In genomic region chr3:106187991-106188390, GRCm38 (mm10) we compare ENCODE assay signal across 31 mouse cellular contexts. TPM values are rescaled to one million over a fixed set of nuclear protein-coding genes. Genes with fewer than 3 reads are reported as not detected.
DNase-seq lines count a peak whose midpoint lies in the region; ATAC-seq and TF ChIP-seq lines count a peak whose summit lies in the region.
"Had no signal": no experiment of that assay in that cellular context is flagged by ENCODE, and none has a peak within 500 bp of the region (broad histone marks: within the 10 kb centered on the region; RNA-seq: fewer than 3 reads in every experiment).

No protein-coding gene starts in this region.

- no peaks in the 10 kb centered on the region; the same call in 1 of the 2 replicates for H3K9me3 ChIP-seq in forebrain, embryonic 11.5 days (ENCODE audit: control insufficient read depth, low read length)
- peaks cover 42% of the 10 kb centered on the region for H3K9me3 ChIP-seq in forebrain, embryonic 10.5 days
- H3K9me3 ChIP-seq in heart, postnatal 0 days (replicated peaks; ENCODE audit: control insufficient read depth, low read length), result peaks cover 24% of the 10 kb centered on the region
- peaks cover 21% of the 10 kb centered on the region for H3K9me3 ChIP-seq in kidney, embryonic 15.5 days (replicated peaks)
- H3K9me3 ChIP-seq in midbrain, embryonic 12.5 days, result peaks cover 7% of the 10 kb centered on the region
- H3K9me3 ChIP-seq in midbrain, postnatal 0 days (ENCODE audit: low read length), result peaks cover 6% of the 10 kb centered on the region; the same call in 1 of the 2 replicates

- 84% methylated on average over 2 of the region's 2 CpGs for WGBS in forebrain, embryonic 11.5 days
- 83% methylated on average over 2 of the region's 2 CpGs for WGBS in forebrain, embryonic 10.5 days
- 56% methylated on average over 2 of the region's 2 CpGs for WGBS in heart, postnatal 0 days
- WGBS in kidney, embryonic 15.5 days, result 75% methylated on average over 2 of the region's 2 CpGs
- WGBS in midbrain, embryonic 12.5 days, result 77% methylated on average over 2 of the region's 2 CpGs
- WGBS in midbrain, postnatal 0 days, result 84% methylated on average over 2 of the region's 2 CpGs

- no peak overlapping the region for H3K4me3 ChIP-seq in forebrain, embryonic 11.5 days (ENCODE audit: low read depth, low read length)
- no peak overlapping the region for H3K4me3 ChIP-seq in forebrain, embryonic 10.5 days
- no peak overlapping the region for H3K4me3 ChIP-seq in heart, postnatal 0 days (ENCODE audit: low read depth, low read length)
- H3K4me3 ChIP-seq in kidney, embryonic 15.5 days (replicated peaks), result no peak overlapping the region
- no peak overlapping the region for H3K4me3 ChIP-seq in midbrain, embryonic 12.5 days
- no peak overlapping the region for H3K4me3 ChIP-seq in midbrain, postnatal 0 days (ENCODE audit: low read depth, low read length)
- H3K4me3 ChIP-seq: embryonic facial prominence, embryonic 12.5 days; erythroblast, embryonic 14.5 days; heart, adult 2 months; left cerebral cortex, adult 2 months; midbrain, embryonic 10.5 days; myocyte; neural tube, embryonic 15.5 days had no signal

- no peak for DNase-seq in forebrain, embryonic 11.5 days (ENCODE audit: low spot score)
- DNase-seq in forebrain, embryonic 10.5 days (ENCODE audit: extremely low spot score, low spot score), result no peak
- DNase-seq in heart, postnatal 0 days (ENCODE audit: low spot score), result no peak
- no peak for DNase-seq in heart, postnatal 14 days
- DNase-seq in kidney, adult 8-10 months, result no peak
- DNase-seq in midbrain, postnatal 0 days (ENCODE audit: low spot score), result no peak
- DNase-seq: adrenal gland, postnatal 10 days; cerebellum, adult 18-20 months; cerebellum, postnatal 14 days; gastrocnemius, postnatal 25 days; heart, adult 2 months; heart, postnatal 10 days; kidney, adult 9 months; lung, adult 18-20 months; lung, postnatal 10 days; right cerebral cortex, adult 18-20 months; thymus, adult 2 months; thymus, postnatal 4 days had no signal

- no peak for TF ChIP-seq EP300 in heart, postnatal 0 days (IDR thresholded peaks at IDR 0.05; ENCODE audit: low read depth)

- TF ChIP-seq CTCF in heart, postnatal 0 days (IDR thresholded peaks at IDR 0.05; ENCODE audit: low read depth), result no peak
- TF ChIP-seq CTCF in midbrain, postnatal 0 days (IDR thresholded peaks at IDR 0.05), result no peak

- peak; percentile 44; the same call in 1 of the 2 replicates for ATAC-seq in forebrain, embryonic 11.5 days (replicated peaks; ENCODE audit: low FRiP score)
- peak; percentile 20; the same call in 1 of the 2 replicates for ATAC-seq in heart, postnatal 0 days (ENCODE audit: insufficient read depth, low read depth)
- 0 out of 2 replicates have a peak, but pooled peaks have one; percentile 25 for ATAC-seq in kidney, embryonic 15.5 days (replicated peaks; ENCODE audit: low FRiP score)
- ATAC-seq in midbrain, embryonic 12.5 days (ENCODE audit: low FRiP score, low read depth), result peak; percentile 52; the same call in 1 of the 2 replicates
- no peak for ATAC-seq in midbrain, postnatal 0 days (ENCODE audit: low FRiP score)
- ATAC-seq: inflammation-experienced regulatory T-cells, adult 6 months had no signal

- H3K27ac ChIP-seq in forebrain, embryonic 11.5 days (ENCODE audit: low read depth, low read length), result no peak overlapping the region
- no peak overlapping the region for H3K27ac ChIP-seq in forebrain, embryonic 10.5 days
- H3K27ac ChIP-seq in heart, postnatal 0 days (ENCODE audit: low read depth), result no peak overlapping the region
- no peak overlapping the region for H3K27ac ChIP-seq in kidney, embryonic 15.5 days
- no peak overlapping the region for H3K27ac ChIP-seq in midbrain, embryonic 12.5 days (replicated peaks)
- no peak overlapping the region for H3K27ac ChIP-seq in midbrain, postnatal 0 days (ENCODE audit: low read depth, low read length)
- H3K27ac ChIP-seq: embryonic facial prominence, embryonic 12.5 days; heart, adult 2 months; left cerebral cortex, adult 2 months; midbrain, embryonic 10.5 days; neural tube, embryonic 15.5 days had no signal

- no peak overlapping the region for H3K9ac ChIP-seq in forebrain, embryonic 11.5 days (ENCODE audit: low read length)
- no peak overlapping the region for H3K9ac ChIP-seq in heart, postnatal 0 days (replicated peaks; ENCODE audit: low read depth, low read length)
- H3K9ac ChIP-seq in kidney, embryonic 15.5 days, result no peak overlapping the region
- H3K9ac ChIP-seq in midbrain, embryonic 12.5 days (replicated peaks), result no peak overlapping the region
- H3K9ac ChIP-seq in midbrain, postnatal 0 days (replicated peaks; ENCODE audit: low read length, poor library complexity, severe bottlenecking), result no peak overlapping the region
- H3K9ac ChIP-seq: embryonic facial prominence, embryonic 12.5 days; neural tube, embryonic 15.5 days had no signal

- intact Hi-C loops in heart, postnatal 14 days (cut with DNase I), result no loop called here

- no peaks in the 10 kb centered on the region for H3K27me3 ChIP-seq in forebrain, embryonic 11.5 days (ENCODE audit: control insufficient read depth, insufficient read depth, low read length)
- no peaks in the 10 kb centered on the region for H3K27me3 ChIP-seq in forebrain, embryonic 10.5 days (ENCODE audit: poor library complexity, severe bottlenecking)
- no peaks in the 10 kb centered on the region for H3K27me3 ChIP-seq in heart, postnatal 0 days (ENCODE audit: control insufficient read depth, insufficient read depth, low read length)
- H3K27me3 ChIP-seq in kidney, embryonic 15.5 days, result no peaks in the 10 kb centered on the region
- H3K27me3 ChIP-seq in midbrain, embryonic 12.5 days, result no peaks in the 10 kb centered on the region
- H3K27me3 ChIP-seq in midbrain, postnatal 0 days (ENCODE audit: insufficient read depth, low read length), result no peaks in the 10 kb centered on the region
- H3K27me3 ChIP-seq: embryonic facial prominence, embryonic 12.5 days; neural tube, embryonic 15.5 days had no signal

- H3K36me3 ChIP-seq in forebrain, embryonic 11.5 days (ENCODE audit: control insufficient read depth, insufficient read depth, low read length), result no peaks in the 10 kb centered on the region
- H3K36me3 ChIP-seq in forebrain, embryonic 10.5 days (replicated peaks), result no peaks in the 10 kb centered on the region
- no peaks in the 10 kb centered on the region for H3K36me3 ChIP-seq in heart, postnatal 0 days (replicated peaks; ENCODE audit: control insufficient read depth, insufficient read depth, low read length)
- no peaks in the 10 kb centered on the region for H3K36me3 ChIP-seq in kidney, embryonic 15.5 days
- H3K36me3 ChIP-seq in midbrain, embryonic 12.5 days, result no peaks in the 10 kb centered on the region
- H3K36me3 ChIP-seq in midbrain, postnatal 0 days (ENCODE audit: insufficient read depth, low read length), result no peaks in the 10 kb centered on the region
- H3K36me3 ChIP-seq: embryonic facial prominence, embryonic 12.5 days; midbrain, embryonic 10.5 days; neural tube, embryonic 15.5 days had no signal

- no peaks in the 10 kb centered on the region for H3K4me1 ChIP-seq in forebrain, embryonic 11.5 days (replicated peaks; ENCODE audit: control insufficient read depth, insufficient read depth, low read length)
- no peaks in the 10 kb centered on the region for H3K4me1 ChIP-seq in forebrain, embryonic 10.5 days
- no peaks in the 10 kb centered on the region for H3K4me1 ChIP-seq in heart, postnatal 0 days (ENCODE audit: control insufficient read depth, insufficient read depth)
- H3K4me1 ChIP-seq in kidney, embryonic 15.5 days, result no peaks in the 10 kb centered on the region
- no peaks in the 10 kb centered on the region for H3K4me1 ChIP-seq in midbrain, embryonic 12.5 days
- H3K4me1 ChIP-seq in midbrain, postnatal 0 days (ENCODE audit: insufficient read depth, low read length), result no peaks in the 10 kb centered on the region
- H3K4me1 ChIP-seq: embryonic facial prominence, embryonic 12.5 days; midbrain, embryonic 10.5 days; neural tube, embryonic 15.5 days had no signal

- H3K4me2 ChIP-seq in forebrain, embryonic 11.5 days (ENCODE audit: low read depth, low read length, severe bottlenecking), result no peak overlapping the region
- no peak overlapping the region for H3K4me2 ChIP-seq in heart, postnatal 0 days (ENCODE audit: low read depth, low read length)
- H3K4me2 ChIP-seq in kidney, embryonic 15.5 days, result no peak overlapping the region
- H3K4me2 ChIP-seq in midbrain, embryonic 12.5 days (replicated peaks), result no peak overlapping the region
- no peak overlapping the region for H3K4me2 ChIP-seq in midbrain, postnatal 0 days (ENCODE audit: low read depth, low read length, poor library complexity, severe bottlenecking)
- H3K4me2 ChIP-seq: embryonic facial prominence, embryonic 12.5 days; neural tube, embryonic 15.5 days had no signal

RNA-seq across cellular contexts. Expression of gene Chil3, which starts 20.6 kb away (rescaled TPM):
- polyA plus RNA-seq in forebrain, embryonic 11.5 days (2014; fragmentation: Nextera tagmentation; extraction: Ambion mirVana), result not detected in 2 replicates
- polyA plus RNA-seq in forebrain, embryonic 10.5 days (2016; fragmentation: Nextera tagmentation; extraction: Ambion mirVana), result not detected in 2 replicates
- 0.31 and 1.9 TPM in 2 replicates for total RNA-seq in heart, postnatal 0 days (2014; rRNA removed; ENCODE audit: low replicate concordance)
- polyA plus RNA-seq in heart, postnatal 0 days (2015; fragmentation: Nextera tagmentation; extraction: Ambion mirVana), result 0.51 TPM in 2 replicates
- under 1 TPM in 1 of 2 experiments, not detected in 1; 0.51 TPM for total RNA-seq in heart, postnatal 14 days (2021)
- 0.14 TPM in 1 of 2 replicates, not detected in the other for polyA plus RNA-seq in kidney, embryonic 15.5 days (2015; fragmentation: Nextera tagmentation; extraction: Ambion mirVana)
- not detected in 2 replicates for polyA plus RNA-seq in midbrain, embryonic 12.5 days (2016; fragmentation: Nextera tagmentation; extraction: Ambion mirVana)
- total RNA-seq in midbrain, postnatal 0 days (2014; rRNA removed), result not detected in 2 replicates
- polyA plus RNA-seq in midbrain, postnatal 0 days (2015; fragmentation: Nextera tagmentation; extraction: Ambion mirVana), result 0.38 TPM in 1 of 2 replicates, not detected in the other
- total RNA-seq: gastrocnemius, postnatal 25 days; heart, postnatal 10 days; left cerebral cortex, postnatal 36 days had no signal
- polyA plus RNA-seq: embryonic facial prominence, embryonic 12.5 days; erythroblast, embryonic 14.5 days; inflammation-experienced regulatory T-cells, adult 6 months; midbrain, embryonic 10.5 days; myocyte; neural tube, embryonic 15.5 days had no signal

RNA-seq across cellular contexts. Expression of gene Chil4, which starts 31.3 kb away (rescaled TPM):
- not detected in 2 replicates for polyA plus RNA-seq in forebrain, embryonic 11.5 days (2014; fragmentation: Nextera tagmentation; extraction: Ambion mirVana)
- not detected in 2 replicates for polyA plus RNA-seq in forebrain, embryonic 10.5 days (2016; fragmentation: Nextera tagmentation; extraction: Ambion mirVana)
- total RNA-seq in heart, postnatal 0 days (2014; rRNA removed; ENCODE audit: low replicate concordance), result 0.19 TPM in 1 of 2 replicates, not detected in the other
- not detected in 2 replicates for polyA plus RNA-seq in heart, postnatal 0 days (2015; fragmentation: Nextera tagmentation; extraction: Ambion mirVana)
- total RNA-seq in heart, postnatal 14 days (2021), result not detected
- 0.29 and 0.37 TPM in 2 replicates for polyA plus RNA-seq in kidney, embryonic 15.5 days (2015; fragmentation: Nextera tagmentation; extraction: Ambion mirVana)
- not detected in 2 replicates for polyA plus RNA-seq in midbrain, embryonic 12.5 days (2016; fragmentation: Nextera tagmentation; extraction: Ambion mirVana)
- not detected in 2 replicates for total RNA-seq in midbrain, postnatal 0 days (2014; rRNA removed)
- polyA plus RNA-seq in midbrain, postnatal 0 days (2015; fragmentation: Nextera tagmentation; extraction: Ambion mirVana), result not detected in 2 replicates
- total RNA-seq: adrenal gland, postnatal 10 days; gastrocnemius, postnatal 25 days; heart, adult 2 months; heart, postnatal 10 days; layer of hippocampus, postnatal 10 days; left cerebral cortex, adult 2 months; left cerebral cortex, postnatal 36 days; liver, adult 2 months had no signal
- polyA plus RNA-seq: embryonic facial prominence, embryonic 12.5 days; erythroblast, embryonic 14.5 days; heart, adult 2 months; inflammation-experienced regulatory T-cells, adult 6 months; liver, adult 2 months; midbrain, embryonic 10.5 days; myocyte; neural tube, embryonic 15.5 days; stomach, embryonic 16.5 days had no signal
